Mouse (Mus musculus): Measurements from ENCODE around the gene Phlpp1. TPM values are rescaled to one million over a fixed set of nuclear protein-coding genes. Genes with fewer than 3 reads are reported as not detected.

The Phlpp1 gene
- total and polyA plus RNA-seq, 3 experiments = 14.8 to 38.4 (median 20.9) TPM

- in situ Hi-C loops (cut with MboI; ENCODE audit: low pct_ligation_motif_present, low pct_unique_long_range_greater_than_20kb, low sequenced_read_pairs) (no loop called here), dilution Hi-C loops (cut with MboI; ENCODE audit: extremely low pct_ligation_motif_present, extremely low pct_unique_long_range_greater_than_20kb, low sequenced_read_pairs) (no loop called here)
- Histone ChIP-seq H3K4me1 (ENCODE audit: control insufficient read depth in 1 of 2, insufficient read depth in 2 of 2) (peaks cover 2 to 78% of the 10 kb centered on the region in 2 experiments; a peak in 2 of 4 replicates), H3K4me2 (ENCODE audit: insufficient read depth, low read depth, poor library complexity, severe bottlenecking) (no peak overlapping the region), H3K9me3 (replicated peaks; ENCODE audit: low read length) (no peaks in the 10 kb centered on the region), H3K36me3 (replicated peaks in 1 of 2; ENCODE audit: control insufficient read depth in 1 of 2, insufficient read depth in 1 of 2, low read length in 1 of 2) (peaks cover 0 to 42% of the 10 kb centered on the region in 2 experiments), H3K79me2 (replicated peaks; ENCODE audit: control insufficient read depth, extremely low read depth, insufficient read depth, poor library complexity, severe bottlenecking) (peaks cover 50% of the 10 kb centered on the region), H3K4me3 (replicated peaks in 1 of 3; ENCODE audit: low read depth in 2 of 3, low read length in 2 of 3, poor library complexity in 1 of 3) (no peak overlapping the region), H3K27ac (ENCODE audit: insufficient read depth, low read depth) (no peak overlapping the region), H3K9ac (ENCODE audit: insufficient read depth, low read depth) (no peak overlapping the region), H3K27me3 (replicated peaks) (no peaks in the 10 kb centered on the region)
- no peak for TF ChIP-seq TBP (conservative IDR thresholded peaks at IDR 0.05; ENCODE audit: low read depth, low read length)
- TF ChIP-seq EP300 (IDR thresholded peaks at IDR 0.05; ENCODE audit: low read length) = no peak
- TF ChIP-seq RAD21 (IDR thresholded peaks at IDR 0.05; ENCODE audit: low read depth, low read length) = no peak
- no peak for TF ChIP-seq IRF4 (IDR thresholded peaks at IDR 0.05; ENCODE audit: low read depth, low read length)
- no peak for TF ChIP-seq MYC (IDR thresholded peaks at IDR 0.05; ENCODE audit: low read depth, low read length)
- TF ChIP-seq POLR2AphosphoS2 (IDR thresholded peaks at IDR 0.05; ENCODE audit: low read depth, low read length) = no peak
- no peak for TF ChIP-seq CTCF (conservative IDR thresholded peaks at IDR 0.05 in 1 of 2, IDR thresholded peaks at IDR 0.05 in 1 of 2; ENCODE audit: low read depth in 2 of 2, low read length in 2 of 2)
- TF ChIP-seq MAX (IDR thresholded peaks at IDR 0.05; ENCODE audit: low read length) = no peak
- TF ChIP-seq GABPA (IDR thresholded peaks at IDR 0.05; ENCODE audit: insufficient replicate concordance, low read depth, low read length) = no peak
- no peak for TF ChIP-seq JUN (IDR thresholded peaks at IDR 0.05; ENCODE audit: insufficient read depth, low read depth, low read length)
- TF ChIP-seq JUND (conservative IDR thresholded peaks at IDR 0.05; ENCODE audit: low read depth, low read length) = no peak
- no peak for TF ChIP-seq CHD1 (IDR thresholded peaks at IDR 0.05; ENCODE audit: low read depth, low read length)
- TF ChIP-seq MEF2A (IDR thresholded peaks at IDR 0.05; ENCODE audit: borderline replicate concordance, low read depth, low read length) = no peak
- TF ChIP-seq BHLHE40 (IDR thresholded peaks at IDR 0.05; ENCODE audit: low read depth, low read length) = no peak
- TF ChIP-seq POLR2A (IDR thresholded peaks at IDR 0.05; ENCODE audit: low read depth, low read length) = no peak
- TF ChIP-seq HCFC1 (IDR thresholded peaks at IDR 0.05; ENCODE audit: low read depth, low read length) = no peak
- no peak for TF ChIP-seq USF2 (conservative IDR thresholded peaks at IDR 0.05; ENCODE audit: low read depth, low read length)
- no peak for TF ChIP-seq ZKSCAN1 (IDR thresholded peaks at IDR 0.05; ENCODE audit: borderline replicate concordance, low read depth, low read length)
- no peak for DNase-seq (ENCODE audit: extremely low read depth)
Observed at GRCm38 (mm10) chr1:106201929-106202328, 30.4 kb downstream of the Phlpp1 start.

- Histone ChIP-seq H3K4me1 (ENCODE audit: control insufficient read depth in 1 of 2, insufficient read depth in 2 of 2) (peaks cover 5 to 73% of the 10 kb centered on the region in 2 experiments; a peak in 3 of 4 replicates), H3K27ac (ENCODE audit: insufficient read depth, low read depth) (no peak overlapping the region), H3K4me3 (replicated peaks in 1 of 3; ENCODE audit: low read depth in 2 of 3, low read length in 2 of 3, poor library complexity in 1 of 3) (no peak overlapping the region), H3K9me3 (replicated peaks; ENCODE audit: low read length) (no peaks in the 10 kb centered on the region), H3K4me2 (ENCODE audit: insufficient read depth, low read depth, poor library complexity, severe bottlenecking) (no peak overlapping the region), H3K9ac (ENCODE audit: insufficient read depth, low read depth) (no peak overlapping the region), H3K27me3 (replicated peaks) (no peaks in the 10 kb centered on the region), H3K79me2 (replicated peaks; ENCODE audit: control insufficient read depth, extremely low read depth, insufficient read depth, poor library complexity, severe bottlenecking) (peaks cover 47% of the 10 kb centered on the region), H3K36me3 (replicated peaks in 1 of 2; ENCODE audit: control insufficient read depth in 1 of 2, insufficient read depth in 1 of 2, low read length in 1 of 2) (peaks cover 3 to 51% of the 10 kb centered on the region in 2 experiments)
- no peak for DNase-seq (ENCODE audit: extremely low read depth)
- dilution Hi-C loops (cut with MboI; ENCODE audit: extremely low pct_ligation_motif_present, extremely low pct_unique_long_range_greater_than_20kb, low sequenced_read_pairs) = no loop called here
- TF ChIP-seq MAZ (IDR thresholded peaks at IDR 0.05; ENCODE audit: low read depth, low read length) = no peak
- no peak for TF ChIP-seq MYC (IDR thresholded peaks at IDR 0.05; ENCODE audit: low read depth, low read length)
- in situ Hi-C loops (cut with MboI; ENCODE audit: low pct_ligation_motif_present, low pct_unique_long_range_greater_than_20kb, low sequenced_read_pairs) = no loop called here
Observed at GRCm38 (mm10) chr1:106203942-106204341, 32.4 kb downstream of the Phlpp1 start.

Data from CH12.LX (cell line).